Mouse (Mus musculus): ENCODE measurements around the gene Apln. TPM values are rescaled to one million over a fixed set of nuclear protein-coding genes. Genes with fewer than 3 reads are reported as not detected.

Apln gene
- polyA plus RNA-seq, 1 experiment, result 0.74 TPM

DNA sequence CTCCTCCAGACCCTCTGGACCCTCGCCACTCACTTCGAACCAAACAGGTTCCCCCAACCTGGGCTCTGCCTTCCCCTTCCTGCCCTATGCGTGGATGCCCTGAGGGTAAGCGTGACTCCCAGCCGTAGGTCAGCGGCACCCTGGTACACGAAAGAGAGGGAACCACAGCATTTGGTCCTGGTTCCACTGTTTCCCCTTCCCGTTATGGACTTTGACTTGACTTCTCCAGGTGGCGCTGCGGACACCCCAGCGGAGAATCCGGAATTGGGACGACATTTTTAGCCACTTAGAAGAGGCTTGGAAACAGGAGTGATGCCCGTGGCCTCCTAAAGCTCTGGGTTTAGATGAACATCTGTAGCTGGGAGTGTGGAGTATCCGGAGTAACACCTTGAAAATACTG, 15.3 kb downstream of the Apln start:
- WGBS, result 30% methylated on average over 15 of the region's 15 CpGs
- Histone ChIP-seq H3K27ac (ENCODE audit: insufficient read depth, low read depth, low read length) (no peak overlapping the region), H3K4me1 (ENCODE audit: control insufficient read depth, insufficient read depth, insufficient read length, low read length) (no peaks in the 10 kb centered on the region), H3K4me3 (ENCODE audit: low read depth, low read length) (no peak overlapping the region), H3K36me3 (ENCODE audit: control insufficient read depth, insufficient read depth, low read length) (no peaks in the 10 kb centered on the region), H3K27me3 (ENCODE audit: control insufficient read depth, insufficient read depth, low read length) (no peaks in the 10 kb centered on the region)
- no peak for TF ChIP-seq CTCF (IDR thresholded peaks at IDR 0.05; ENCODE audit: extremely low read depth, insufficient read length, insufficient replicate concordance, low read depth, low read length)
- TF ChIP-seq POLR2A (IDR thresholded peaks at IDR 0.05; ENCODE audit: low read depth, low read length), result no peak

DNA sequence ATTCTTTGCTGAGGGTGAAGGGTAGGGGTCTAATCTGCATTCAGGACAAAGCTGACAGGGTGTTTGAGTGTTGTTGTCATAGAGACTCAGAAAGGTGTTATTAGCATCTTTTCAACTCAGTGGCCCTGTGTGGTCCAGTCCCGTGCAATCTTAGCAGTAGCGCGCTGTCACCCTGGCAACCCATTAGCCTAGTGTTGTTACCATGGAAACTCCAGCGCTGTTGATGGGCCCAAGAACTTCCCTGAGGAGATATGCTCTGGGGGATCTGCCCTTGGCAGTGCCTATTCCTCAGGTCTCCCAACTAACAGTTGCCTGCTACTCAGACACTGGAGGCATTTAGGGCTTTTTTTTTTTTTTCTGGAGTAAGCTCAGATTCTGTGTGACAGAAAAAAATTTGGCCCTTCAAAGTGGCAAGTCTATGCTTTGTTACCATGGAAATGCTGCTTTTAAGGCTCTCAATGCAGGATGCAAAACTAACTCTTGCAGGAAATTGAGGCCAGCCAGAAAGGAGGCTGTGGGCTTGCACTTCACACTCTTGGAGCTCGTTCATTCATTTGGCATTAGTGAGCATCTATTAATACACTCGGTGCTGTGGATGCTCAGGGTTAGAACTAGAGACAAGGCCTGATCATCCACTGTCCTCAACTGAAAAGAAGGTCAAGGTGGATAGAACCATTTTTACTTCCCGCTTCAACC, 17.6 kb downstream of the Apln start:
- 72% methylated on average over 7 of the region's 7 CpGs for WGBS

DNA sequence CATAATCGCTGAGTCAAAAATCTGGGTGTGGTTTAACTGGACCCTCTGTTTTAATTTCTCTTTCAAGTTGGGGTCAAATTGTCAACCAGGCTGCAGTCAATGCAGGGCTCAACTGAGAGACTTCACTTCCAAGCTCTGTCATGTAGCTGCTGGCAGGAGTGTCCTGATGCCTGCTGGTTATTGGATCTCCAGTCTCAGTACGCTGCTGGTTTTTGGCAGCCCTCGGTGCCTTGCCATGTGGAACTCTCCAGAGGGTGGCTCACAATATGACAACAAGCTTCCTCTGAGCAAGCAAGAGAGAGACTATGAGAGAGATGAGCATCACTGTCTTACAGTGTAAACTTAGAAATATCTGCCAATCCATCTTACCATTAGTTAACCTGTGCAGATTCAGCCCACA, 23.0 kb downstream of the Apln start:
- no peak for TF ChIP-seq CTCF (IDR thresholded peaks at IDR 0.05; ENCODE audit: extremely low read depth, insufficient read length, insufficient replicate concordance, low read depth, low read length)
- Histone ChIP-seq H3K4me1 (ENCODE audit: control insufficient read depth, insufficient read depth, insufficient read length, low read length) (no peaks in the 10 kb centered on the region), H3K27ac (ENCODE audit: insufficient read depth, low read depth, low read length) (no peak overlapping the region), H3K27me3 (ENCODE audit: control insufficient read depth, insufficient read depth, low read length) (no peaks in the 10 kb centered on the region), H3K36me3 (ENCODE audit: control insufficient read depth, insufficient read depth, low read length) (no peaks in the 10 kb centered on the region), H3K4me3 (ENCODE audit: low read depth, low read length) (no peak overlapping the region)
- 89% methylated on average over 3 of the region's 3 CpGs for WGBS

More for the DNA sequence above, 17.6 kb downstream of the Apln start:
- H3K36me3 ChIP-seq (ENCODE audit: control insufficient read depth, insufficient read depth, low read length), result no peaks in the 10 kb centered on the region
- H3K27me3 ChIP-seq (ENCODE audit: control insufficient read depth, insufficient read depth, low read length), result no peaks in the 10 kb centered on the region
- no peaks in the 10 kb centered on the region for H3K4me1 ChIP-seq (ENCODE audit: control insufficient read depth, insufficient read depth, insufficient read length, low read length)
- TF ChIP-seq POLR2A (IDR thresholded peaks at IDR 0.05; ENCODE audit: low read depth, low read length) (no peak), CTCF (IDR thresholded peaks at IDR 0.05; ENCODE audit: extremely low read depth, insufficient read length, insufficient replicate concordance, low read depth, low read length) (no peak)
- no peak overlapping the region for H3K27ac ChIP-seq (ENCODE audit: insufficient read depth, low read depth, low read length)
- no peak overlapping the region for H3K4me3 ChIP-seq (ENCODE audit: low read depth, low read length)

GRCm38 (mm10) chrX:48006062-48006461, 28.6 kb downstream of the Apln start:
- Histone ChIP-seq H3K36me3 (ENCODE audit: control insufficient read depth, insufficient read depth, low read length) (no peaks in the 10 kb centered on the region), H3K4me3 (ENCODE audit: low read depth, low read length) (no peak overlapping the region), H3K27ac (ENCODE audit: insufficient read depth, low read depth, low read length) (no peak overlapping the region), H3K4me1 (ENCODE audit: control insufficient read depth, insufficient read depth, insufficient read length, low read length) (no peaks in the 10 kb centered on the region), H3K27me3 (ENCODE audit: control insufficient read depth, insufficient read depth, low read length) (no peaks in the 10 kb centered on the region)
- WGBS, result 78% methylated on average over 8 of the region's 8 CpGs
- TF ChIP-seq CTCF (IDR thresholded peaks at IDR 0.05; ENCODE audit: extremely low read depth, insufficient read length, insufficient replicate concordance, low read depth, low read length) (no peak), POLR2A (IDR thresholded peaks at IDR 0.05; ENCODE audit: low read depth, low read length) (no peak)

DNA sequence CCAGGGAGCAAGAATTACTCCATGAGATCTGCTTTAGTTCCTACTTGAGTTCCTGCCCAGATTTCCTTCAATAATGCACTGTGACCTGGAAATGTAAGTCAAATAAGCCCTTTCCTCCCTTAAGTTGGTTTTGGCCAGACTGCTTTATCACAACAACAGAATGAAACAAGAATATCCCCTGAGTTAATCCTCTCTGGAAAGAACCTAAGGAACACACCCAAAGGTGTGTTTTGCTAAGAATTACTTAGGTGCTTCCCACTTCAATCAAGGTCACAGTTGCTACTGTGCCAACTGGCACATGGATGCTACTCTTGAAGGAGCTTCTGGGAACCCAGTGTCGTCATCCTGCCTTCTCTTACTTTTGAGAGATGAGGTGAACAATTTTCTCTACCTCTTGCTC, 29.9 kb downstream of the Apln start:
- Histone ChIP-seq H3K4me3 (ENCODE audit: low read depth, low read length) (no peak overlapping the region), H3K27me3 (ENCODE audit: control insufficient read depth, insufficient read depth, low read length) (no peaks in the 10 kb centered on the region), H3K36me3 (ENCODE audit: control insufficient read depth, insufficient read depth, low read length) (no peaks in the 10 kb centered on the region), H3K27ac (ENCODE audit: insufficient read depth, low read depth, low read length) (no peak overlapping the region), H3K4me1 (ENCODE audit: control insufficient read depth, insufficient read depth, insufficient read length, low read length) (no peaks in the 10 kb centered on the region)
- WGBS, result 74% methylated on average over 1 of the region's 1 CpGs
- TF ChIP-seq POLR2A (IDR thresholded peaks at IDR 0.05; ENCODE audit: low read depth, low read length) (no peak), CTCF (IDR thresholded peaks at IDR 0.05; ENCODE audit: extremely low read depth, insufficient read length, insufficient replicate concordance, low read depth, low read length) (no peak)

GRCm38 (mm10) chrX:48001151-48001550, 33.5 kb downstream of the Apln start:
- TF ChIP-seq CTCF (IDR thresholded peaks at IDR 0.05; ENCODE audit: extremely low read depth, insufficient read length, insufficient replicate concordance, low read depth, low read length) (no peak), POLR2A (IDR thresholded peaks at IDR 0.05; ENCODE audit: low read depth, low read length) (no peak)
- WGBS, result 60% methylated on average over 7 of the region's 7 CpGs
- no peaks in the 10 kb centered on the region for H3K27me3 ChIP-seq (ENCODE audit: control insufficient read depth, insufficient read depth, low read length)
- H3K4me3 ChIP-seq (ENCODE audit: low read depth, low read length), result no peak overlapping the region
- no peaks in the 10 kb centered on the region for H3K36me3 ChIP-seq (ENCODE audit: control insufficient read depth, insufficient read depth, low read length)
- H3K4me1 ChIP-seq (ENCODE audit: control insufficient read depth, insufficient read depth, insufficient read length, low read length), result no peaks in the 10 kb centered on the region
- H3K27ac ChIP-seq (ENCODE audit: insufficient read depth, low read depth, low read length), result no peak overlapping the region

- Histone ChIP-seq H3K36me3 (ENCODE audit: control insufficient read depth, insufficient read depth, low read length) (no peaks in the 10 kb centered on the region), H3K4me3 (ENCODE audit: low read depth, low read length) (no peak overlapping the region), H3K27ac (ENCODE audit: insufficient read depth, low read depth, low read length) (0 out of 2 replicates have a peak overlapping the region, but pooled peaks have one; percentile 15), H3K4me1 (ENCODE audit: control insufficient read depth, insufficient read depth, insufficient read length, low read length) (no peaks in the 10 kb centered on the region), H3K27me3 (ENCODE audit: control insufficient read depth, insufficient read depth, low read length) (no peaks in the 10 kb centered on the region)
- TF ChIP-seq POLR2A (IDR thresholded peaks at IDR 0.05; ENCODE audit: low read depth, low read length), result no peak
- no peak for TF ChIP-seq CTCF (IDR thresholded peaks at IDR 0.05; ENCODE audit: extremely low read depth, insufficient read length, insufficient replicate concordance, low read depth, low read length)
- 64% methylated on average over 8 of the region's 8 CpGs for WGBS
Measured at GRCm38 (mm10) chrX:47998412-47998811, 36.2 kb downstream of the Apln start.
